Mouse (Mus musculus) activated CD4-positive, CD25-positive, alpha-beta regulatory T cell, adult 9 weeks (primary cell): ENCODE results near the gene Olfr914. TPM values are rescaled to one million over a fixed set of nuclear protein-coding genes. Genes with fewer than 3 reads are reported as not detected.

Experiments used
- polyA plus RNA-seq: library from polyadenylated mRNA; unstranded; fragments of 100-300 nt; shearing (Covaris generic); gene quantifications from one replicate; pipeline ENCODE4 v1.2.1, GENCODE M21; 2017

The Olfr914 gene
- polyA plus RNA-seq, result not detected

GRCm38 (mm10) chr9:38604802-38605201 lies at the start of gene Olfr914:
Gene Olfr914 (plus strand): TSS chr9:38605102.

GRCm38 (mm10) chr9:38579878-38580277 lies 25.0 kb upstream of the Olfr914 start, which contains the start of gene Olfr912:
Gene Olfr912 (plus strand): TSS chr9:38580178.

GRCm38 (mm10) chr9:38592459-38592858 lies 12.4 kb upstream of the Olfr914 start, which contains the start of gene Olfr913:
Gene Olfr913 (plus strand): TSS chr9:38592759.

GRCm38 (mm10) chr9:38659775-38660174 lies 54.9 kb downstream of the Olfr914 start, which contains the start of gene Olfr916:
Gene Olfr916 (minus strand): TSS chr9:38659875.

Other genes starting within 250 kb of the Olfr914 start
- 0.07 TPM for gene Olfr250, start 238.2 kb upstream of the Olfr914 start, polyA plus RNA-seq
- not detected for gene Olfr251, start 228.0 kb upstream of the Olfr914 start, polyA plus RNA-seq
- gene Olfr147, start 203.4 kb upstream of the Olfr914 start, polyA plus RNA-seq, result not detected
- 0.10 TPM for gene Olfr901, start 175.6 kb upstream of the Olfr914 start, polyA plus RNA-seq
- not detected for gene Olfr902, start 157.4 kb upstream of the Olfr914 start, polyA plus RNA-seq
- gene Olfr904, start 142.0 kb upstream of the Olfr914 start, polyA plus RNA-seq, result not detected
- gene Olfr905, start 134.0 kb upstream of the Olfr914 start, polyA plus RNA-seq, result not detected
- not detected for gene Olfr906, start 118.0 kb upstream of the Olfr914 start, polyA plus RNA-seq
- not detected for gene Olfr907, start 109.3 kb upstream of the Olfr914 start, polyA plus RNA-seq
- not detected for gene Olfr911-ps1, start 83.5 kb upstream of the Olfr914 start, polyA plus RNA-seq
- gene Olfr910, start 67.3 kb upstream of the Olfr914 start, polyA plus RNA-seq, result not detected
- gene Olfr912, start 24.9 kb upstream of the Olfr914 start, polyA plus RNA-seq, result 0.05 TPM
- not detected for gene Olfr913, start 12.3 kb upstream of the Olfr914 start, polyA plus RNA-seq
- not detected for gene Olfr916, start 54.8 kb downstream of the Olfr914 start, polyA plus RNA-seq
- not detected for gene Olfr917, start 60.7 kb downstream of the Olfr914 start, polyA plus RNA-seq
- not detected for gene Olfr918, start 69.5 kb downstream of the Olfr914 start, polyA plus RNA-seq
- gene Olfr919, start 98.6 kb downstream of the Olfr914 start, polyA plus RNA-seq, result not detected
- gene Vwa5a, start 113.2 kb downstream of the Olfr914 start, polyA plus RNA-seq, result 61.8 TPM
- gene Olfr920, start 147.2 kb downstream of the Olfr914 start, polyA plus RNA-seq, result not detected
- not detected for gene Olfr921, start 168.0 kb downstream of the Olfr914 start, polyA plus RNA-seq
- not detected for gene Olfr922, start 209.5 kb downstream of the Olfr914 start, polyA plus RNA-seq
- not detected for gene Olfr923, start 221.4 kb downstream of the Olfr914 start, polyA plus RNA-seq
- not detected for gene Olfr924, start 239.3 kb downstream of the Olfr914 start, polyA plus RNA-seq
- not detected for gene Olfr26, start 250.0 kb downstream of the Olfr914 start, polyA plus RNA-seq